In the genomic region with DNA sequence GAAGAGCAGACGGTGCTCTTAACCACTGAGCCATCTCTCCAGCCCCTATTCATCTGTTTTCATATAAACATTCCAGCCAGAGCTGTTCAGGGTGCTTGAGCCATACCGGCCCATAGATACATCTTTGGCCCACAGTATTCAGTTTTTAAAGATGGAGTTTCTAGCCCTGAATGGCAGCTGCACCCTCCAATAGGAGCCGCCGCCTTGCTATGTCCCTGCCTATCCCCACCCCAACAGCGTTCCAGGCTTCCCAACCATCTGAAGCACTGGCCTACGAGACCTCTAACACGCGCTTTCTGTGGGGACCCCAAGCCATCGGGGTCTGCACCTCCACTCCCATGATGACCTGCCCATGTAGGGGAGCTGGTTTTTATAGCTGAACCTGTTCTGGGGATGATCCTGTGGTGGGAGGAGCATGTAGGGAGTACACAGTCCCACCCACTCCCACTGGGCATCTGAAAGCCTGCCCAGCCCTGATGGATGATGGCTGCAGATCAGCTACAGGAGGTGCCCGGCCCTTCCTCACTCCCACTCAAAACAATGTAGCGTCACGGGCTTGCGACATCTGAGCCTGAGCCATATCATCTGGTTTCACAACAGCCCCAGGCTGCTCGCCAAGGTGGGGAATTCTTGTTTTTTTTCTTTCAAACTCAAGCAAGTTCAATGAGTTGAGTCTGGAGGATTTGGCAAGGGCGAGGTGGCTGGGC, we compare ENCODE assay signal across 8 mouse cellular contexts. TPM values are rescaled to one million over a fixed set of nuclear protein-coding genes. Genes with fewer than 3 reads are reported as not detected.
A peak's percentile ranks its signal among the peaks of the same experiment; 100 is the strongest.
DNase-seq lines count a peak whose midpoint lies in the region; ATAC-seq and TF ChIP-seq lines count a peak whose summit lies in the region.

No protein-coding gene starts in this region.

- no peaks in the 10 kb centered on the region for H3K9me3 ChIP-seq in intestine, embryonic 15.5 days
- no peaks in the 10 kb centered on the region for H3K9me3 ChIP-seq in intestine, embryonic 16.5 days (ENCODE audit: control insufficient read depth, low read length)
- no peaks in the 10 kb centered on the region for H3K9me3 ChIP-seq in limb, embryonic 15.5 days

- H3K9ac ChIP-seq in intestine, embryonic 15.5 days, result no peak overlapping the region
- no peak overlapping the region for H3K9ac ChIP-seq in intestine, embryonic 16.5 days (ENCODE audit: low read depth, low read length)
- H3K9ac ChIP-seq in heart, adult 2 months (ENCODE audit: low read depth, low read length), result no peak overlapping the region
- H3K9ac ChIP-seq in limb, embryonic 15.5 days, result no peak overlapping the region

- 0 out of 2 replicates have a peak, but pooled peaks have one; percentile 13 for TF ChIP-seq POLR2A in heart, adult 2 months (IDR thresholded peaks at IDR 0.05; ENCODE audit: insufficient read depth, low read depth, low read length)
- TF ChIP-seq POLR2A in testis, adult 2 months (IDR thresholded peaks at IDR 0.05; ENCODE audit: control insufficient read depth, low read depth, low read length), result no peak

- intact Hi-C loops in heart, adult 2 months (cut with DNase I), result no loop called here

- TF ChIP-seq CTCF in heart, adult 2 months (IDR thresholded peaks at IDR 0.05), result no peak
- no peak for TF ChIP-seq CTCF in testis, adult 2 months (IDR thresholded peaks at IDR 0.05; ENCODE audit: control insufficient read depth, insufficient read depth, insufficient replicate concordance, low read depth, low read length)

- WGBS in intestine, embryonic 15.5 days, result 82% methylated on average over 15 of the region's 15 CpGs
- WGBS in intestine, embryonic 16.5 days, result 85% methylated on average over 15 of the region's 15 CpGs
- 71% methylated on average over 15 of the region's 15 CpGs for WGBS in heart, adult 2 months
- WGBS in limb, embryonic 15.5 days, result 75% methylated on average over 15 of the region's 15 CpGs

- no peak overlapping the region for H3K27ac ChIP-seq in intestine, embryonic 15.5 days
- no peak overlapping the region for H3K27ac ChIP-seq in intestine, embryonic 16.5 days (ENCODE audit: low read length)
- peak overlapping the region; percentile 55 for H3K27ac ChIP-seq in heart, adult 2 months
- H3K27ac ChIP-seq in limb, embryonic 15.5 days, result peak overlapping the region; percentile 33; the same call in 1 of the 2 replicates
- H3K27ac ChIP-seq in testis, adult 2 months (ENCODE audit: control insufficient read depth, insufficient read depth, low read depth, low read length), result peak overlapping the region; percentile 27; the same call in 1 of the 2 replicates

- peaks cover 8% of the 10 kb centered on the region for H3K4me1 ChIP-seq in intestine, embryonic 15.5 days (replicated peaks)
- peaks cover 9% of the 10 kb centered on the region for H3K4me1 ChIP-seq in intestine, embryonic 16.5 days (ENCODE audit: control insufficient read depth, insufficient read depth, low read length)
- H3K4me1 ChIP-seq in heart, adult 2 months (ENCODE audit: control insufficient read depth, insufficient read depth, low read length), result peaks cover 2% of the 10 kb centered on the region; the same call in 1 of the 2 replicates
- peaks cover 25% of the 10 kb centered on the region for H3K4me1 ChIP-seq in limb, embryonic 15.5 days
- peaks cover 7% of the 10 kb centered on the region; the same call in 1 of the 2 replicates for H3K4me1 ChIP-seq in testis, adult 2 months (ENCODE audit: control insufficient read depth, insufficient read depth, low read length)

- H3K4me2 ChIP-seq in intestine, embryonic 15.5 days (replicated peaks), result no peak overlapping the region
- H3K4me2 ChIP-seq in intestine, embryonic 16.5 days (ENCODE audit: low read depth, low read length), result no peak overlapping the region
- no peak overlapping the region for H3K4me2 ChIP-seq in limb, embryonic 15.5 days

- TF ChIP-seq EP300 in heart, adult 2 months (IDR thresholded peaks at IDR 0.05; ENCODE audit: insufficient read depth, low read depth, low read length), result 0 out of 2 replicates have a peak, but pooled peaks have one; percentile 63

- ATAC-seq in intestine, embryonic 15.5 days, result 0 out of 2 replicates have a peak, but pooled peaks have one; percentile 30
- no peak for ATAC-seq in intestine, embryonic 16.5 days
- ATAC-seq in limb, embryonic 15.5 days (ENCODE audit: insufficient number of reproducible peaks, low FRiP score, low TSS enrichment, low read depth), result no peak
- no peak for ATAC-seq in CD4-positive, CD25-positive, alpha-beta regulatory T cell, adult 4 months

- H3K36me3 ChIP-seq in intestine, embryonic 15.5 days, result peaks cover 7% of the 10 kb centered on the region; the same call in 1 of the 2 replicates
- peaks cover 13% of the 10 kb centered on the region; the same call in 1 of the 2 replicates for H3K36me3 ChIP-seq in intestine, embryonic 16.5 days (ENCODE audit: control insufficient read depth, insufficient read depth, low read length)
- no peaks in the 10 kb centered on the region for H3K36me3 ChIP-seq in heart, adult 2 months (ENCODE audit: control insufficient read depth, insufficient read depth, low read length)
- peaks cover 32% of the 10 kb centered on the region for H3K36me3 ChIP-seq in limb, embryonic 15.5 days
- H3K36me3 ChIP-seq in testis, adult 2 months (ENCODE audit: control insufficient read depth, insufficient read depth, low read length), result no peaks in the 10 kb centered on the region

- H3K79me2 ChIP-seq in heart, adult 2 months (replicated peaks; ENCODE audit: control insufficient read depth, insufficient read depth, low read length), result no peaks in the 10 kb centered on the region

- DNase-seq in heart, adult 2 months, result peak; percentile 85 to 88
- no peak for DNase-seq in left cerebral cortex, adult 8-10 months (ENCODE audit: low spot score in 2 of 2)
- DNase-seq in cerebellum, adult 11 months, result no peak

- H3K27me3 ChIP-seq in intestine, embryonic 15.5 days (replicated peaks), result no peaks in the 10 kb centered on the region
- H3K27me3 ChIP-seq in intestine, embryonic 16.5 days (replicated peaks; ENCODE audit: control insufficient read depth, insufficient read depth, low read length), result no peaks in the 10 kb centered on the region
- H3K27me3 ChIP-seq in heart, adult 2 months (ENCODE audit: control insufficient read depth, insufficient read depth, low read length), result no peaks in the 10 kb centered on the region
- no peaks in the 10 kb centered on the region for H3K27me3 ChIP-seq in limb, embryonic 15.5 days
- H3K27me3 ChIP-seq in testis, adult 2 months (ENCODE audit: control insufficient read depth, insufficient read depth, low read length), result no peaks in the 10 kb centered on the region

- no peak overlapping the region for H3K4me3 ChIP-seq in intestine, embryonic 15.5 days (replicated peaks)
- no peak overlapping the region for H3K4me3 ChIP-seq in intestine, embryonic 16.5 days (ENCODE audit: low read length)
- H3K4me3 ChIP-seq in heart, adult 2 months, result no peak overlapping the region
- no peak overlapping the region for H3K4me3 ChIP-seq in limb, embryonic 15.5 days
- no peak overlapping the region for H3K4me3 ChIP-seq in testis, adult 2 months (ENCODE audit: control insufficient read depth, low read depth, low read length)

RNA-seq across cellular contexts. Expression of a gene that starts 39.7 kb away (rescaled TPM):
- 100 and 106 TPM in 2 replicates for polyA plus RNA-seq in intestine, embryonic 15.5 days (2015; fragmentation: Nextera tagmentation; extraction: Ambion mirVana)
- polyA plus RNA-seq in intestine, embryonic 16.5 days (2015; fragmentation: Nextera tagmentation; extraction: Ambion mirVana), result 68.4 and 76.3 TPM in 2 replicates
- total RNA-seq in heart, adult 2 months (2021), result 10 to 100 TPM; 38.5 to 43.9 TPM
- 51.0 and 75.1 TPM in 2 replicates for polyA plus RNA-seq in heart, adult 2 months (2012; rRNA removed)
- polyA plus RNA-seq in limb, embryonic 15.5 days (2015; fragmentation: Nextera tagmentation; extraction: Ambion mirVana), result 149 and 184 TPM in 2 replicates
- 14.2 and 15.6 TPM in 2 replicates for polyA plus RNA-seq in testis, adult 2 months (2012; rRNA removed)
- 1 to 10 TPM; 2.5 to 5.6 TPM for polyA plus RNA-seq in CD4-positive, CD25-positive, alpha-beta regulatory T cell, adult 4 months (2017; shearing (Covaris generic))
- 10 to 100 TPM; 87.4 to 91.5 (median 88.6) TPM for total RNA-seq in left cerebral cortex, adult 8-10 months (2022)

Comparison
In these comparisons a context has a peak if more than half of its experiments do, and no peak if none do; other contexts are left out.
1. H3K27ac ChIP-seq: peak in heart, adult 2 months (single experiment), limb, embryonic 15.5 days (single experiment) and testis, adult 2 months (single experiment); none in intestine, embryonic 15.5 days (single experiment) and intestine, embryonic 16.5 days (single experiment).
2. DNase-seq: peak in heart, adult 2 months (2 of 2); none in left cerebral cortex, adult 8-10 months (0 of 2) and cerebellum, adult 11 months (single experiment).